Mouse (Mus musculus) ES-CJ7 (cell line): ENCODE data around the gene Mcfd2.

Source experiments
- DNase-seq: peaks from one replicate; pipeline ENCODE4 v3.0.0; 2011; ENCODE audit warnings: low read depth, low spot score

Mcfd2 gene

DNA sequence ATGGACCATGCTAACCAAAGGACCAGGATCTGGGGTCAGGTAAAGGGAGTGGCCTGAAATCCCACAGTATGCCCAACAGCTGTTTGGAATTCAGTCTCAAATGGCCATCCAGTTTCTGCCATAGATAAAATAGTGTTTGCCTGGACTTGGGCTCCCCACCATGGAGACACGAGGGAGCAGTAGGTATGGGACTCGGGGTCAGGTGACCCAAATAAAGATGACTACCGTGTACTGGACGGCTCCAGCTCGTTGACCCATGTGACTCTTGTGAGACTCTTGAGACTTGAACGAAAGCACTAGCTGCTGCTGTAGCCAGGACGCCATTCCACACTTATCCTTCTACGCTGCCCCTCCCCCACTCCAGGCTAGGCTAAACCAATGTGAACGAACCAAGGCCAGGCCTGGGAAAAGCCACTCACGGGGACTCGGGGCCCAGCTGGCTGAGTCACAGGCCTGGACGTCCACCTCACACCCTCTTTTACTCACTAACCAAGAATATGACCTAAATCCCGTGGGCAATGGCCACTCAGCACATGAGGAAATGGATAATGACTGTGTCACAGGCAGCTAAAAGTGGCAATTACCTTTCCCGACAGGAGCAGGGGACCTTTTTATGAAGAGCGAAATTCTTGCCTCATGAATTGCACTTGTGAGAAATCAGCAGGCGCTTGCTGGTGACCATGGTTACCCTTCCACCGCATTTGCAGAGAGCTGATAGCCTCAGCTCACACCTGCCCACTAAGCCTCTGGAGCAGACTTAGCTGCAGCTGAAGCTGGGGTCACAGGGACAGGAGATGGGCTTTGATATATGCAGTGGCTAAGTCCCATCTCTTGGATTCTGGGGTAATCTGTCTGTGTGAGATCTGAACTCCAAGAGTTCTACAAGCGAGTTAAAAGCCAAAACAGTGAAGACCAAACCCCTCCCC, 28.7 kb downstream of the Mcfd2 start:
- DNase-seq: no peak

DNA sequence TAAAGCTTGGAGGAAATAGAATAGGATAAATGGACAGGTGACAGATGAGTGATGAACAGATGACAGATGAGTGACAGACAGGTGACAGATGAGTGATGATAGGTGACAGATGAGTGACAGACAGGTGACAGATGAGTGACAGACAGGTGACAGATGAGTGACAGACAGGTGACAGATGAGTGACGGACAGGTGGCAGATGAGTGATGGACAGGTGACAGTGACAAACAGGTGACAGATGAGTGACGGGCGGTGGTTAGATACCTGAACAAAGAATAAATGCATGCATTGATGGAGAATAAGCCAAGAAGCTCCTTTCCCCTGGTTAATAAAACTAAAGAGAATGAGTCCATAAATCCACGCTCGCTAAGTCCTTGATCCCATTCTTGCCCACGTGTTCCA, 30.7 kb downstream of the Mcfd2 start:
- DNase-seq: no peak

DNA sequence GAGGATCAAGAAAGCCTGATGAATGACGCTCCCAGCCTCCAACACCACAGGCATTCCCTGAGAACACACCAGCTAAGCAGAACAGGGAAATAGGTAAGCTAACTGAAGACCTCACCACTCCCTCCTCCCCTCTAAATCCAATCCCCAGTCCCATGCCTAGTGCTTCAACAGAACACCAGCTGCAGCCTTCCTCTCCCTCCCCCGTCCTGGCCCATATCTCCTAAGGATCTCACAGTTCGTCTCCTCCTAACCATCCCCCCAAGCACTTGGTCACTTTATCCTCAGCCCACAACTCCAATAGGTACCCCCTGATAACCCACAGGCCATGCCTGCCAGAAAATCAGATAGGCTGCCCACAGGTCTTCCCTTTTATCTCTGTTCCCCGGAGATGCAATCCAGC, 37.9 kb downstream of the Mcfd2 start:
- DNase-seq: no peak

DNA sequence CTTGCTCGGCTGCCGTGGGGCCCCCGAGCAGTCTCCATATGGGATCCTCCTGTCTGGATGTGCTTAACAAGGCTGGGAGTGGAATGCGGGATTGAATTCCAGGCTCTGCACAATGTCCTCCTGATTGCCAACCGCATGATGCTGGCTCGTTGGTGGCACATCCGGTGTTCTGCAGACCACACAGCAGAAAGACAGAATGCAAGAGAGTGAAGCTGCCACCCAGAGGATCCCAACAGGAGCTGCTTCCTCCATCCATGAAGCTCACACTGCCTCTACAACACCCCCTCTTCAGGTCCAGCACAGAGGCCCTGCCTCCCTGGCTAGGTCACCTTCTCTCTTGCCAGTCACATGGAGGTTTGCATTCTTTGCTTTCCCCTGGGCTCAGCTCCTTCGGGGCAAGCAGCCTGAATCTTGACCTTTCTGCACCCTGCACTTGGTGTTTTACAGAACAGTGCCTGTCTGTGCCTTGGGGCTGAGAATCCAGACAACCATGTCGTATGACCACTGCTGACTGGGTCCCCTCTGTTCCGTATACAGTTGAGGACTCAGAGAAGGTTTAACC, 39.6 kb downstream of the Mcfd2 start:
- no peak for DNase-seq

DNA sequence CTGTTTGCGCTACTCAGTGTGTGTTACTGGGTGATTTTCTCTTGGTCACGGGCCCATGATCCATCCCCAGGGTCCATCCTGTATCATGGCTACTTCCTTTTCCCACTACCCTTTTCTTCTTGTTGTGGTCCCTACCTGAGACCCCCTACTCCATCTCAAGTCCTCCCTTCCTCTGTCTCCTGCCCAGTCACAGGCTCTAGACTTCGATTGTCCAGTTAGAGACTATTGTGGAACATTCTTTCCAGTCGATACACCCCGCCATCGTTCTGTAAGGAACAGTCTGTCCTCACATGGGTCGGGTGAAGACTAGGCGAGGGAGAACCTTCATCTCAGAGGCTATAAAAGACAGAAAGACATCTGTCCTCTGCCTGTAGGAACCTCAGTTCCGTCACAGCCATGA, 40.4 kb downstream of the Mcfd2 start:
- DNase-seq: no peak

DNA sequence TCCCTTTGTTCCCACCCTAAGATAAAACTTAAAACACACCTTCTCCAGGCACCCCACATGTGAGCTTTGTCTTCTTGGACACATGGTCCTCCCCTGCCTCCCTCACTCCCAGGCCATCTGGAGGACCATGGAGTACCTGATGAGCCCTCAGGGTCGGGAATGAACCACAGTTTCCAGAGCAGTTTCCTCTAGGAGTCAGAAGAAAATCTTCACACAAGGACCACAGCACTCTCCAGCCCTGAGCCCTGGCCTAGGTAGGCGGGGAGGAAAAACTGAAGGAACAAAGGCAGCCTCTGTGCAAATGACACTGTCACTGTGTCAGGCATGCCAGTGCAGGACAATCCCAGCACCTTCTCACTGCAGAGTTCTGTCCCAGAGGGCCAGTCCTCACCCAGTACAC, 41.3 kb downstream of the Mcfd2 start:
- no peak for DNase-seq

DNA sequence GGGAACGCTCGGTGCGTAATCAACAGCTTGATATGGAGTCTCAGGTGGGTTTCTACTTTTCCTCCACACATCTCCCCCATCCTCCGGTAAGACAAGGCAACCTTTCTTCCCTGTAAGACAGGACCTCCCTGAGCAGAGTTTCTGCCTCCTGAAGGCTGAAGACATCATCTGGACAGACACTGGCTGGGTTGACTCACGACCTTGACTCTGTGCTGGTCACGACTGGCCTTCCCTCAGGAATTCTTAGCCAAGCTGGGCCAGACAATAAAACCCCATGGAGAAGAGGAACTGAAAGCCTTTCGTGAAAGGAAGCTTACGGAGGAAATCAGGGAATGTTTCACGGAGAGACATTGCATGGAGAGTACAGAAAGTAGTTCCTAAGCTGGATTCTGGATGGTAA, 46.3 kb downstream of the Mcfd2 start:
- DNase-seq: no peak

DNA sequence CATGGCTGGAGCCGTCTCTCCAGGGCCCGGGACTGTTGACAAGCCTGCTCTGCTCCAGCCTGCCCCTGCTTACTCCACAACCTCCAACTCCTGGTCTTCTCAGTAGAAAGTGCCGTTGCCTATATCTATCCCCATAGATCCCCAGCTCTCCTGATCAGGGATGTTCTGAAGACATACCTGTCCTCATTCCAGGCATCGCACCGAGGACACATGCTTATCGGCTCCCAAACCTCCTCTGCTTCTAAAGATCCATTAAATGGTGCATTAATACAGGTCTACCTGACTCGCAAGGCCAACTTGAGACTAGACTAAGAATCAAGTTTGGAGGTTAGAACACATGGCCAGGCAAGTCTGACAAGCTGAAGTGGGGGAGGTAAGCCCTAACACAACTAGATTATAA, 51.2 kb downstream of the Mcfd2 start:
- no peak for DNase-seq

DNA sequence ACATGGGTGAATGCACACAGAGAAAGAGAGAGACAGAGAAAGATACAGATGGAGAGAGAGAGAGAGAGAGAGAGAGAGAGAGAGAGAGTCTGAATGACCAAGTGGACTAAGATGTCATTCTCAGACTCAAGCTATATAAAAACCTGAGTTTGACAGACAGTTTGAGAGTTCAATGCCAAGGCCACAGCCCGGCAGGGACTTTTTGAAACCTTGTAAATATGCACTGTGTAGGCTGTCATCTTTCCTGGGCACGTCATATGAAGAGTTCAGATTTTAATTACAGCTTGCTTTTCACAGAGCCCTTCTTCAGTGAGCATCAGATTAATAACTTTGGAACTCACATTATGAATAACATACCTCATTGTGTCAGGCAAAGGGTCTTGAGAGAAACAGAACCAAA, 55.2 kb downstream of the Mcfd2 start:
- DNase-seq: no peak

DNA sequence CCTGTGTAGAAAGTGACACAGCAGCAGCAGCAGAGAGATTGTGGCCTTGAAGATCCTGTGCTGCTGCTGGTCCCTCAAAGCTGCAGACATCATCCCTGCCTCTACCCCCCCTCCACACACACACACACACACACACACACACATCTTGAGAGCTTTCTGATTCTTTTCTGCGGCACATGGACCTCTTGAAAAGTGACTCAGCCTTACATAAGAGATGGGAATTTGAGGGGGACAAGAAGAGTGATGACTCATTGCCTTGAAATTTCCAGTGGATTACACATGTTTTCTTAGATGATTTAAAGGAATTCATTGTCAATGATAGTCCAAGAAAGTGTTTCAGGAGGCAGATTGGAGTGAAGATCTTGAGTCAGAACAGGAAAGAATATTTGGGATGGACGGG, 58.9 kb downstream of the Mcfd2 start:
- DNase-seq: no peak
